Mouse (Mus musculus): ENCODE measurements around the gene Arhgap8.
"Not testable (repeated sequence)": the region's sequence is repeated elsewhere in the genome, so short reads cannot be mapped to it uniquely, and the experiment has no call there.

Gene Arhgap8

DNA sequence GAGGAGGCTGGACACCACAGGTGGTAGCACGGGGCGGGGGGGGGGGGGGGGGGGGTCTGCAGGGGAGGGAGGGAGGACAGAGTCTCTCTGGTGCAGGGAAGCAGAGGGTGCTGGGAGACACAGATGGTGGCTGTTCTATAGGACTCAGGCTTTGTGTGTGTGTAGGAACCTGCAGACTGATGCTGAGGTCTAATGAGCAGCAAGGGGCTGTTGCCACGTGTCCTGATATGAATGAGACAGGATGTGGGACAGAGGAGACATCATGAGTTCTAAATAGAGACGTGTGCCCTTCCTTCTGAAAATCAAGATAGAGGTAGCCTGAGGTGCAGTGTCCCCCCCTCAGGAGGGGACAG is 17.1 kb downstream of the Arhgap8 start:
- no peak for DNase-seq

GRCm38 (mm10) chr15:84738246-84738645 is 18.4 kb downstream of the Arhgap8 start:
- DNase-seq = no peak

GRCm38 (mm10) chr15:84741573-84741972 is 21.7 kb downstream of the Arhgap8 start:
- DNase-seq = no peak

GRCm38 (mm10) chr15:84743347-84743746 is 23.5 kb downstream of the Arhgap8 start:
- no peak for DNase-seq

DNA sequence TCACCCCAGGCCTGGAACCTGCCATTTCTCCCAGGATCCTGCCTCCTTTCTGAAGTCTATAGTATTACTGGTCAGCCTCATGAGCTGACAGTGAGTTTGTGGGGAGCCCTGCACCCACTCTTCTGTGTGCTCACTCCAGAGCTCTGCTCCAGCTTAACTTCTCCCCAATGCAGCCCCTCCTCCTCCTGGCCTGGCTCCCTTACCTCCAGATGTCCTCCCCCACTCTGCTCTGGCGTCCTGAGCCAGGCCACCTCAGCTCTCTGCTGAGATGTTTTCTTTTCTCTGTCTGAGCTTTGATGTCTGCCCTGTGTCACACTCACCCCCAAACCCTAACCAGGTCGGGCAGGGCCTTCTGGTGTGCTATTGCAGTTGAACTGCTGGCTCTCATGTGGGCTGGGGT is 24.5 kb downstream of the Arhgap8 start:
- no peak for DNase-seq

- no peak for DNase-seq
Observed at GRCm38 (mm10) chr15:84745831-84746230, 26.0 kb downstream of the Arhgap8 start.

DNA sequence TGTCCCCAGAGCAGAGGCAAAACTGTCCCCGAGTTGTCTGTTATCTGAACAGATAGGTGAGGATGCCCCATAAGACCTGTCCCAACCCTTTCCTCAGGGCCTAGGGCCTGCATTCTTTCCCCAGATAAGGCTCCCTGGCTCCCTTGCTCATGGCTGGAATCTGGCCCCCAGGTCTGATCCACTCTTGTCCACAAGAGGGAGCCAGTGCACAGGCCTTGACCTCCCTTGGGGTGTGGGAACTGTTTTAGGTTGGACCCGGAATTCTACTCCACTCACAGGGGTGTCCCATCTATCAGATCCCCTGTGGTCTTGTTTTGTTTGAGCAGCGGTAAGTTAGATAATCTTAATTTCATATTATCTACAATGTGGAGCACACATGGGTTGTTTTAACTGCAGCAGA is 35.1 kb downstream of the Arhgap8 start:
- peak; percentile 61 for DNase-seq

DNA sequence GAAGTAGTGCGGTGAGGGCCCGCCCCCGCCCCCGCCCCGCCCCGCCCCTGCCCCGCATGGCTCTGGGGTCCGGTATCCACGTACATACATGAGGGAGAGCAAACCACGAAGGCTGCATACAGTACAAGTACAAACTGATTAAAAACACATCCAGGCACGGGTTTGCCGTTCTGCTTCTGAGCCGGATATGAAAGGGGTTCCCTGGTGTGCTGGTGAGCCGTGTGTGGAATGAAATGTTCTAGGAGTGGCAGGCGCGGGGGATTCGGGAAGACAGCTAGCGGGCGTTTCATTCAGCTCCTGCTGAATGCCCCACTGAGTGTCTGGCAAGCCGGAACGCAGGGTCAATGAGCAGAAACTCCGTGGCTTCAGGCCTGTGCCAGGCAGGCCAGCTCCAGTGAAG is 36.6 kb downstream of the Arhgap8 start:
- DNase-seq = peak; percentile 22

DNA sequence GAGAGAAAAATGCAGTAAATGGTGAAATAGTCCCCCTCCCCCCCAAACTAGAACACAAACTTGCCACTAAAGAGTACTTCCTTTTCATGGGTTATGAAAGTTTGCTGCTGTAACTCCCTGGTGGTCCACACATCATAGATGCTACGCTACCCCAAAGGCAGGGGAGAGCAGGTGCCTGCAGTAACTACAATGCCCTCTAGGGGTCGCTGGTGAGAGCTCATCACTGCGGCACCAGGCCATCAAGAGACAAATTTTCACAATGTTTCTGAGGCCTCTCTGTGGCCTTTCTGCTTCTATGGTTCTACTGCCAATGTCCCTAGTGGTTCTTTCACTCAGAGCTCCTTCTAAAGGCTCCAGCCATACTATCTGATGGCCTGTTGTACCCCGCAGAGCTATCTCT is 38.6 kb downstream of the Arhgap8 start:
- no peak for DNase-seq

DNA sequence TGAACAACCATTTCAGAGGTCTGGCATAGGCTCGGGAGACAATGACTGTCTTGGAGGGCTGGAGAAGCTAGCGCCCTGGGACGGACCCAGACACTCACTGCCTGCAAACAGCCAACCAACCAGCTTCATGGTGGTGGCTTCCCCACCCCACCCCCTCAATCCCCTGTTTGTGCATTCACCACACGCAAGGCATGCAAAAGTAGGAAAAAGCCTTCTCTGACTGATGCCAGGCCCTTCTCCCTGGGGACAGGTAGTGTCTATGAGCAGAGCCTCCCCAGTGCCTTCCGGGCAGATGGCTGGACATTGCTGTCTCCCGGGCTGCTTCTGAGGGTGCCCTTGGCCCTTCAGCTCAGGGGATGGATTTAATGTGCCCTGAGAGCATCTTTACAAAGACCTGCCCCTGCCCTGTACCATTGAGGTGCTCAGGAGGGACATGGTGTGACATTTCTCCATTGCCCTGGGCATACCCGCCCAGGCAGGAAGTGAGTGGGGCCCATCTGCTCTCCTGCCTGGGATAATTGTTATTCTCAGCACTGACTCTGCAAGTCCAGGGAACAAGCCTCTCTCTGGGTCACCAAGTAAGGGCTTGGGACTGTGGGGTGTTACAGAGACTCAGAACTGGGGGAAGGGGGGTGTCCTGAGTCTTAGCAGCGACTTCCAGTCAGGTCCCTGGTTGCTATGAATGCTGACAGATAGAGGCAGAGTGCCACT is 43.0 kb downstream of the Arhgap8 start:
- no peak for DNase-seq

DNA sequence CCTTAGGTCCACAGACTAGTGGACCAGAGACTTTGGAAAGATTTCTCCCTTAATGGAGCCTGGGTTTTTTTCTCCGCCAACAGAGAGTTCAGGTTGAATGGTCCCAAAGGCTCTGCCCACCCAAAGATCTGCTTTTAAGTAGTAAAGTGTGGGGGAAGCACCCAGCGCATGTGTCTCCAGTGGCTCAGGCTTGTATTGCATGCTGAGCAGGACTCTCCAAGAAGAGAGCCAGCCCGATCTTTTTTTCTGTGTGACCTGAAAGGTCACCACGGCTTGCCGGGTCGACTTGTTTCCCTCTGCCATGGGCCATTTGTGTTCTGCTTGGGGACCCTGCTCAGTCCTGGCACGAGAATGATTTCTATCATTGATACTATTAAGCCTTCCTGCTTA is 43.6 kb downstream of the Arhgap8 start:
- no peak for DNase-seq

DNA sequence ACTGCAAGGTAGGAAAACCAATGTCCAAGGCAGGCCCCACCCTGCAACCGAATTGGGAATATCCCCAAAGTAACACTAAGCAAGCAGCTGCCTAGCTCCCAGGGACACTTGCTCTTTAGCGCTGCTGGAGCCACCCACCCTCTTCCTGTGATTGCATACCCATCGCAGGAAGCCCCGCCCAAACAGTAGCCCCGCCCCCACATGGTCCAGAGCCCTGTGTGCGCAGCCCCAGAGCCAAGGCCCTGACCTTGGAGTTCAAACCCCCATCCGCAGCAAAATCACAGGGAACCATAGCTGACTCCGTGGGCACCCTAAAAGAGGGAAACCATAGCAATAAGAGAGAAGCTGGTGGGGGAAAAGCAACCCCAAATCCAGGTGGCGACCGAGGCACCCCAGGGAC is 46.8 kb downstream of the Arhgap8 start:
- DNase-seq = no peak

DNA sequence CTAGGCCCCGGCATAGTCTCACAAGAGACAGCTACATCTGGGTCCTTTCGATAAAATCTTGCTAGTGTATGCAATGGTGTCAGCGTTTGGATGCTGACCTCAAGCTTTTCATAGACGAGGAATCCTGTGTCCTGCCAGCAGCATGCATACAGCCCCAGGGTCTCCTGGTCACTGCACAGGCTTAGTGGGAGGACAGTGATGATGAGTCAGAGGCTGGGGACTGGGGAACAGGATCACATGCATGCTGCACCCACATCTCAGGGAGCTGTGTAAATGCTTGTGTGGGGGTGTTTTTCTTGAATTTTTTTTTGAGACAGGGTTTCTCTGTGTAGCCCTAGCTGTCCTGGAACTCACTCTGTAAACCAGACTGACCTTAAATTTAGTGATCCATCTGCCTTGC is 48.7 kb downstream of the Arhgap8 start:
- DNase-seq = not testable (repeated sequence)

- no peak for DNase-seq
Observed at GRCm38 (mm10) chr15:84769641-84770341, 49.9 kb downstream of the Arhgap8 start.

DNA sequence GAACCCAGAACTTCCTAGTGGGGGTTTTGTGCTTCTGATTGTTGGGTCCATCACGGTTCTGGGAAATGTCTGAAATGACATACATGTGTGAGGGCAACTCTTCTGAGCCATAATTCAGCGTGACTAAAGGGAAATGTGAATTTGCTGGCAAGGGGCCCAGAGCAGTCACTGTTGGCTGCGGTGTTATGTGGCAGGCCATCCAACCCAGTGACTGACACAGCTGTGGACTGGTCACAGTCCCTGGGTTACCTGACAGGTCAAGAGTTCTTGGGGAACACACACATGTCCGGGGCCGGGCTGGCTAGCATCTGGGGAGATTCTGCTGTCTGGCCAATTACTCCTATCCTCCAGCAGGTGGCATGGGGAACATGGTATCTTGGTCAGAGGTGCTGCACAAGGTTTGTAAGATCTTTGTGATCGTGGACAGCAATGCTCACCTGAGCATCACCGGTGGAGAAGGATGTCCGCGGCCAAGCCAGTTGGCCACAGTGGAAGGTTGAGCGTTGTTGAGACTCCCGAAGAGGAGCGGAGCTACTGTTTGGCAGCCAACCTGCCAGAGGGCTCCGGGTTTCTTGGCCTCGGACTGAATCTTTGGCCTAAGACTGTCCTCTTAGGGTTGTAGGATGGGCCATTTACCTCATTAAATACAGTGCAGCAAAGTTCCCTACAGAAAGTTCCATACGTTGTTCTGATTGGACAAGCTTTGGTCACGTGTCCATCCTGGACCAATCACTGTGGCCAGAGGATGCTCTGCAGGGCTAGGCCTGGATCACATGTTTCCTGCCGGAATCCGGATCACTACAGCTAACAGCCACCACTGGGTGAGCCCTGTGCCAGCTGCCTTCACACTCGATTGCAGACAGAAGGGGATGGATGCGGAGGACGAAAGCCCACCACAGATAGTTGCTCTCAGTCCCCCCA is 52.6 kb downstream of the Arhgap8 start:
- no peak for DNase-seq

GRCm38 (mm10) chr15:84775421-84776174 is 55.7 kb downstream of the Arhgap8 start:
- DNase-seq = no peak

GRCm38 (mm10) chr15:84778587-84778986 is 58.7 kb downstream of the Arhgap8 start:
- no peak for DNase-seq

DNA sequence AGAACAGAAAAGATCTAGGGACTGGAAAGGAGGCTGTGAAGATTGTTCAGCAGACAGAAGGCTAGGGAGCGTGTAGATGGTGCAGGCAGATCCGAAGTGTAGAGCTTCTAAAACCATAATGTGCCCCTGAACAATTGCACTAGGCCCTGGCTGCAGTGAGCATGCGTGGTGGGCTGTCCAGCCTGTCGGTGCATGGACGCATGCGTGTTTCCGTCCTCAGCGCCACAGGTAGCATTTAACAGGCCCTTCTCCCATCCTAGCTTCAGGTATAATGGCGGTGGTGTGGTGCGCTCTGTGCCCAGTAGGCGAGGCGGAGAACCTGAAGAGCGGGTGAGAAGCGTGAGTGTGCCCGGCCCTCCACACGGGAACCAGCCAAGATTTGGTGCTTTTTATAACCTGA is 65.0 kb downstream of the Arhgap8 start:
- DNase-seq = no peak

DNA sequence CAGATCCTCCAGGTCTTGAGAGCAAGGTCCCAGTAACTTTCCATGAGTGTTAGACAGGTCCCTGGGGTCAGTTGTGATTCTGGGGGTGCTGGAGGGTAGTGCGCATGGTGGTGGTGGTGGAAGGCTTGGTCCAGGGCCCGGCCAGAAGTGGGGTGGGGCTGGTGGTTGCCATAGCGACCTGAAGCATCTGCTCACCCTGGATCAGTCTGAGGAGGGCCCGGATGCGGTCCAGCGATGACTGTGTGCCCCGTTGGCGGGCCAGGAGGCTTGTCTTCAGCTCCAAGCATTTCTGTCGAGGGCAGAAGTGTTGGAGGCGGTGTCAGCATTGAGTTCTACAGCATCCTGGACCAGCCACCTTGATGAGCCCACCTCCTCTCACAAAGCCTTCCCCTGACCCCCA is 67.3 kb downstream of the Arhgap8 start:
- DNase-seq = no peak

DNA sequence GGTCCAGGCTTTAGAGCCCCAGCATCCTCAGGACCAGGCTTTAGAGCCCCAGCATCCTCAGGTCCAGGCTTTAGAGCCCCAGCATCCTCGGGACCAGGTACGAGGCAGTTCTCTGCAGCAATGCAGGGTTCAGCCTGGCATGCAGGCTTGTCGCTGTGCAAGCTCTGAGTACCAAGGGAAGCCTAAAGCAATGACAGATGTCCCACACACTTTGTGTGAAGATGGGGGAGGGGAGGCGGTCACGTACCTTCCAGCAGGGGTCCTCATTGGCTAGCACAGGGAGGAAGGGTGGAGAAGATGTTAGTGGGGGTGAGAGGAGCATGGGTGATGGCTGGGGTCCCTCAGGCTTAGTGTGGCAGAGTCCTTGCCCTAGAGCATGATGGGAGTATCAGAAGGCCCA is 73.8 kb downstream of the Arhgap8 start:
- no peak for DNase-seq

- DNase-seq = no peak
Observed at GRCm38 (mm10) chr15:84800132-84800531, 80.3 kb downstream of the Arhgap8 start.

DNA sequence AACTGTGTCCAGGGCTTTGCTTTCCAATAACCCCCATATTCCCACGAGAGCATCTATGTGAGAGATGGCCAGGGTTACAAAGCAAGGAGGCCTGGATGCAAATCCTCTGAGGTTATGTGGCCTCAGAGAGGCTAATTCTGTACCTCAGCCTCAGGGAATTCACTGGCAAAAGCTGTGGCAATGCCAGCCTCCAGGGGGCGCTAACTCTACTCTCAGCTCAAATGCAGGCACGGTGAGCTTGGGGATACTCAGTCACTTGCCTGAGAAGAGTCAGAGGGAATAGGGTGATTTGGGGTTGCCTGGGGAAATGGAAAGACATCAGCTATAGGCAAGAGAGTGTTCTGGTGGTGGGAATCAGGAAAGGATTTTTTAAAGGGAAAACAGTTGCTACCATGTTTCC is 83.8 kb downstream of the Arhgap8 start:
- DNase-seq = peak; percentile 58
